Mouse (Mus musculus) heart, adult 11 months (tissue): ENCODE results near the gene Gm29797.
A peak's percentile ranks its signal among the peaks of the same experiment; 100 is the strongest.

Experiments used
- DNase-seq: peaks from one replicate; pipeline ENCODE4 v3.0.0; 2022

Gene Gm29797

DNA sequence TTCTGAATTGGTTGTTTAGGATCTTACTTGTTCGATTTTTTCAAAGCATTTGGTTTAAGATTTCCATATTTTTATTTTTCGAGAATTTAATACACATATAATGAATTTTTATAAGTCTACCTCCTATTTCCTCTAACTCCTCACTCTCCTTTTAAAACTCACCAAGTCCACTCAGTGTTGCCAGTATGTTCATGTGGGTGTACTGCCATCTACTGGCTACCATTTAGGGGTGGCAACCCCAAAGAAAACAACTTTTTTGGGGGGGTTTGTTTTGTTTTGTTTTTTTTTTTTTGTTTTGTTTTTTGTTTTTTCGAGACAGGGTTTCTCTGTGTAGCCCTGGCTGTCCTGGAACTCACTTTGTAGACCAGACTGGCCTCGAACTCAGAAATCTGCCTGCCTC, 49.8 kb downstream of the Gm29797 start:
- peak; percentile 70 for DNase-seq
